Mouse (Mus musculus) cerebellum, adult 18-20 months (tissue): ENCODE data around the gene Esrra.
A peak's percentile ranks its signal among the peaks of the same experiment; 100 is the strongest.

Source experiments
- DNase-seq, 2 experiments: peaks; one replicate each; pipeline ENCODE4 v3.0.0; 2021

The Esrra gene

DNA sequence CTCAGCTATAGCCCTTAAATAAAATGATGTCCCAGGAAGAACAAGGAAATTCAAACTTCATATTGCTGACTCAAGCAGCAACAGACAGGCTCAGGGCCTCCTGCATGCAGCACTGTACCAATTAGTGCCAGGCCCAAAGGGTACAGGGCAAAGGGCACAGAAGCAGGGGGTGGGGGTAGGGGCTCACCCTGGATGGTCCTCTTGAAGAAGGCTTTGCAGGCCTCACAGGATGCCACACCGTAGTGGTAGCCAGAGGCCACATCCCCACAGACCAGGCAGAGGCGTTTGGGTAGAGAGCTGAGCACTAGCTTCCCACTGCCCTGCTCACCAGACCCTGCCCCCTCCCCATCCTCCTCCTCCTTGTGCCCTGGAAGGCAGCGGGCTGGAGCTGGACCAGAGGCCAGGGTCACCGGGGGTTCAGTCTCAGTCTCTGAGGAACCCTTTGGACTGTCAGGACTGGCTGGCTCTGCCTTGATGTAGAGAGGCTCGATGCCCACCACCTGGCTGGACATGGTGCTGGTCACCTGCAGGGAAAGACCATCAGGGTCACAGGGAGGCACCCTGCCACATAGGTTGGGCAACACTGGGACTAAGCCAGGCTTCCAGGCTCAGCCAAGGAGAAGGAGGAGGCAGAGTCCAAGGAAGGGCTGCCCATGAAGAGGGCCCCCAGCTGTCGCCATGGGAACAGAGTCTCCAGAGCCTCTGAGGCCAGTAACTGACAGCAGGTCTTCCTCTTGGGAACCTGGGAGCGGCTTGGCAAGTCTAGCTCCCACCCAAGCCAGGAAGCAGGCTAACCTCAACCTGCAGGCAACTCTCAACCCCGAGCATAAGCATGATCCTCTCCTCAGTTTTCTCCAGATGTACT is 1.5 kb downstream of the Esrra start:
- DNase-seq: peak; percentile 59 to 66

DNA sequence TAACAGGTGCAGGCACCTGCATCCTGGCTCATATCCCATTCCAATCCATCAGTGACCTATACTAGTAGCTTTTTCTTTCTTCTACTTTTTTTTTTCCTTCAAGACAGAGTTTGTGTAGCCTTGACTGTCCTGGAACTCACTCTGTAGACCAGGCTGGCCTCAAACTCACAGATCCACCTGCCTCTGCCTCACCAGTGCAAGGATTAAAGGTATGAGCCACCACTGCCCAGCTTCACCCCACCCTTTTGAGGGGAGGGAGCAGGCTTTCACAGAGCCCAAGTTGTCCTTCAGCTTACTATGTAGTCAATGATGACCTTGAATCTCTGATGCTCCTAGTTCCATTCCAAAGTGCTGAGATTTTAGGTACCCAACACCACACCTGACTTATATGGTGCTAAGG is 2.2 kb downstream of the Esrra start:
- DNase-seq: peak in 1 of 2 experiments; percentile 10

DNA sequence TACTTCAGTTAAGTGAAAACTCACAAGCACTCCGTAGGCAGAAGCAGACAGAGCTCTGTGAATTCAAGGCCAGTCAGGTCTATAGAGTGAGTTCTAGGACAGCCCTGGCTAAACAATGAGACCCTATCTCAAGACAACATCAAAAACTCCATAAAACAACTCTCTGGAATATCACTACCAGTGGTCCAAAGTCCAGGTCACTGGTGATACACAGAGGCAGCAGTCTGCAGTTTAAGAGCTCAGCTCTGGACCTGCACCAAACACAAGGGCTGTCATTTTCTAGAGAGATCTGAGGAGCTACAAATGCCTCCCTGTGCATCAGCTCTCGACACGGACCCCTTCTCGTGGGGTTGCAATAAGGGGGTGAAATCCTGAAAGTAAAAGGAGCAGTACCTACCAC is 3.3 kb downstream of the Esrra start:
- peak in 1 of 2 experiments; percentile 6 for DNase-seq

DNA sequence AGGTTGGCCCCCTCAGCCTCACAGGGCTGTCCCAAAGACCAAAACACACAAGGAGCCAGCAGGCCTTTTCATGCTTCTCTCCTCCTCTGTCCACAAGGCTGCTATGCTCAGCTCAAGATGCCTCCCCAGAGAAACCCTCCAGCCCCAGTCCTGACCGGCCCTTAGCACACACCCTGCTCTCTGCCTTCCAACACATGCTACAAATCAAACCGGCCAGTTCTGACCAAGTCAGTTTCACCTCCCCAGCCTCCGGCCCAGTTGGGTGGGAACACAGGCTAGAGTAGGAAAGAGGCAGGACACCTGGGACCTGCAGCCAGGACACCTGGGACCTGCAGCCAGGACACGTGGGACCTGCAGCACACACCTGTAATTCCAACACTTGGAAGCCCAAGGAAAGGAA is 5.1 kb downstream of the Esrra start:
- peak in 1 of 2 experiments; percentile 12 for DNase-seq

DNA sequence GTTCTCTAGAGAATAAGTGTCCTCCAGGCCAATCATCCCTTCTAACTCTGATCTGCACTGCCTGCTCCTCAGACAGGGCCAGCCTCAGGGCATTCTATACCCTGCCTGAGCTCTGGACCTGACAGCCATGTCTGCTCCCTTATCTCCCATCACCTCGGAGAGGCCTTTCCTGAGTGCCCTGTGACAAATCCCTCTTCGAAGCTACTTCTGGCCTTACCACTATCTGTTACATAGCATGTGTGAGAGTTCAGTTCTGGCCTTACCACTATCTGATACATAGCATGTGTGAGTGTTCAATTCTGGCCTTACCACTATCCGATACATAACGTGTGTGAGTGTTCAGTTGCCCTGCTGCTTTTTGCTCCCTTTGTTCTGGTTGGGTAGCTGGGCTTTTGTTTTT is 6.3 kb downstream of the Esrra start:
- DNase-seq: no peak

DNA sequence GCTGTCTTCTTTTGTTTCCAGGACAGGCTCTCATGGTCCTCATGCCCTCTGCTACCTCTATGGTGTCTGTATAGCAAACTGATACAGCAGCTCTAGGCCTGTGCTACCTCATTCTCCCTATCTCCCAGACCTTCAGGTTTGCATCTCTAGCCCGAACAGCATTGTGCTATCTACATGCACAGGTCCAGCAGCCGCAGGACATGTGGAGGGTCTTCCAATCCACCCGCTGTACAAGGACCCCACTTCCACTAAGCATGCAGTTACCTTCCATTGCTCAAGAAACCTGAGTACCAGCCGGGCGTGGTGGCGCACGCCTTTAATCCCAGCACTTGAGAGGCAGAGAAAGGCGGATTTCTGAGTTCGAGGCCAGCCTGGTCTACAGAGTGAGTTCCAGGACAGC is 7.1 kb downstream of the Esrra start:
- DNase-seq: peak in 1 of 2 experiments; percentile 8

DNA sequence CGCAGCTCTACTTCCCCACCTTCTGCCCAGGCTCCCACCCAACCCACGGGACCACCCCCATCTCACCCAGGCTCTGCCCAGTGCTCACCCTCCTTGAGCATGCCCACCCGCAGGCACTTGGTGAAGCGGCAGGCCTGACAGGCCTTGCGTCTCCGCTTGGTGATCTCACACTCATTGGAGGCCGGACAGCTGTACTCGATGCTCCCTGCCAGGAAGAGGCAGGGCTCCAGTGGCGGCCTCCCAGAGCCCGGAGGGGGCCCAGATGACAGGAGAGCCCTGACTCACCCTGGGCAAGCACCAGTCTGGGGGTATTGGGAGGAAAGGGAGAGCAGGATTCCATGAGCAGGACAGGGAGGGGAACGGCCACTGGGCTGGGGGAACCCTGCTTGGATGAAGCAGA is 7.6 kb downstream of the Esrra start:
- peak in 1 of 2 experiments; percentile 13 for DNase-seq

DNA sequence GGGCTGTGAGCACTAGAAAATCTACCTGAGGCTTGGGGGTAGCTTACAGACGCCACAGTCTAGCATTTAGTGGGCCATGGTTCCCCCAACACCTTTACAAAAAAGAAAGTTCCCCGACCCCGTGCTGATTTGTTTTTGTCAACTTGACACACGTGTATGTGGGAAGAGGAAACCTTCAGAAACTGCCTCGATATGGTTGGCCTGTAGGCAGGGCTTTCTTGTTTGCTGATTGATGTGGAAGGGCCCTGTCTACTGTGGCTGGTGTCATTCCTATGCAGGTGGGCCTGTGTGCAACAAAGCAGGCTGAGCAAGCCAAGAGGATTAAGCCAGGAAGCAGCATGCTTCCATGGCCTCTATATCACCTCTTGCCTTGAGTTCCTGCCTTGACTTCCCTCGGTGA is 8.6 kb downstream of the Esrra start:
- DNase-seq: no peak

DNA sequence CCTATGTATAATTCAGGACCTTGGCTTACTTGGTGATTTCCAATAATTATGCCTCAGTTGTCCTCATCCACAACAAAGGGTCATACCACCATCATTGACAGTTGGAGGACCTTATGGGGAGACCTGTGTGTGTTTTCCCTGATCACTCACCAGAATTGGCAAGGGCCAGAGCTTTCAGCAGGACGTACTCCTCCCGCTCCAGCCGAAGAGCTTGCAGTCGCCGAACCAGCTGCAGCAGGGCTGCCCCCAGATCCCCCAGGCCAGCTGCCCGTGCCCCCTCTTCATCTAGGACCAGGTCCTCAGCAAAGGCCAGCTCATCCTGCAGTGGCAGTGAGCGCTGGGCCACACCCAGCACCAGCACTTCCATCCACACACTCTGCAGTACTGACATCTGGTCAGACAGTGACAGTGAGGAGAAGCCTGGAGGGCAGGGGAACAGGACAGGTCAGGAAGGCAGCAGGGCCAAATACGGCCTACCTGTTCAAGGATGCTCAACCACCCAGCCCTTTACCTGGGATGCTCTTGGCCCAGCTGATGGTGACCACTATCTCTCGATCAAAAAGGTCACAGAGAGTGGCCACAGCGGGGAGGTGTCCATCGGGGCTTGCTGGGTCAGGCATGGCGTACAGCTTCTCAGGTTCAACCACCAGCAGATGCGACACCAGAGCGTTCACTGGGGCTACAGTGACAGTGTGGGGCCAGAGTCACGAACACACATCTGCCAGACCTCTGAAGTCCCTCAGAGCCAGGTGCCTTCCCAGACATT is 9.2 kb downstream of the Esrra start:
- DNase-seq: peak in 1 of 2 experiments; percentile 10

DNA sequence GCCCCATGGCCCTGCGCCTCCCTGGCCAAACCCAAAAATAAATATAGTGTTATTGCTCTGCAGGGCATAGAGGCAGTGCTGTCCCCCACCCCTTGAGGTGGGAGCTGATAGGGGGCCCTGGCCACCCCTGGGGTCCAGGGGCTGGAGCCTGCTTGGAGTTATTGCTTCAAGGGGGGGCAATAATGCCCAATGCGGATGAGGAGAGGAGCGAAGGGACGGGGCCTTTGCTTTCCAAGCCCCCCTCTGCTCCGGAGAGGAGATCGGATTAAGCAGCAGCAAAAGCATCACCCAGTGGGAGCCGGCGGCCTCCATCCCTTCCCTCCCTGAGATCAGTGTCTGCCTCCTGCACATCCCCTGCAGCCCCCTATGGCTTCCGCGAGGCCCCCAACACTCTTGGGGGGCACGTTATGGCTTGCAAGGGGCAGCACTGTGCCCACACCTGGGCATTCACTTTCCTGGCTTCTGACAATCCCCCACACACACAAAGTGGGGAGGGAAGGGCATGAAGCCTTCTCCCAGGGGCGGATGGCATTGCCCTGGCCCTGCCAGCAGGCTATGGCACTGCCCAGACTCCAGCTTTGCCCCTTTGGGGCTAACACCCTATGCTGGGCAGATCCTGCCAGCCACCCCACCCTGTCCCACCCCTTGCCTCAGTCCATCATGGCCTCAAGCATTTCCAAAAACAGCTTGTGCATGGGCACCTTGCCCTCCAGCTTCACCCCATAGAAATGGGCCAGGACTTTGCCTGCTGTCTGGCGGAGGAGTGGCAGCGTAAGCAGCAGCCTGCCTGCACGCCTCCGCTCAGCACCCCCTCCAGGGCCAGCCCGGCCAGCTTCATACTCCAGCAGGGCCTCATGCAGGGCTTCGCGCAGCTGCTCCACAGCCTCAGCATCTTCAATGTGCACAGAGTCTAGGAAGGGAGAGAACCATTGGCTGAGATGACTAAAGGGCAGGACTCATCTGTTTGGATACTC is 10.2 kb downstream of the Esrra start:
- DNase-seq: peak in 1 of 2 experiments; percentile 21

DNA sequence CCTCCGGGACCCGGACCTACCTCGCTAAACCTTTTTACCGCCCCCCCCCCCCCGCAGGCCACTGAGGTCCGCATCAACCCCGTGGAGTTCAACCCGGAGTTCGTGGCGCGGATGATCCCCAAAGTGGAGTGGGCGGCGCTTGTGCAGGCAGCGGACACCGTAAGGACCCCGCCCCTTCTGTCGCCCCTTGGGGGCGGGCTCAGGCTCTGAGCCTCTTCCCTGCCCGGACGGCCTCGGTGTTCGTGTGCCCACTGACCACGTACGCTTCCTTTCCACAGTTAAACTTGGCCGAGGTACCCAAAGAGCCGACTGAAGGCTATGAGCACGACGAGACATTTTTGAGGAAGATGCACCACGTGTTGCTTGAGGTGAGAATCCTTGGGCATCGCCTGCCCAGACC is 11.3 kb downstream of the Esrra start:
- peak in 1 of 2 experiments; percentile 38 for DNase-seq

DNA sequence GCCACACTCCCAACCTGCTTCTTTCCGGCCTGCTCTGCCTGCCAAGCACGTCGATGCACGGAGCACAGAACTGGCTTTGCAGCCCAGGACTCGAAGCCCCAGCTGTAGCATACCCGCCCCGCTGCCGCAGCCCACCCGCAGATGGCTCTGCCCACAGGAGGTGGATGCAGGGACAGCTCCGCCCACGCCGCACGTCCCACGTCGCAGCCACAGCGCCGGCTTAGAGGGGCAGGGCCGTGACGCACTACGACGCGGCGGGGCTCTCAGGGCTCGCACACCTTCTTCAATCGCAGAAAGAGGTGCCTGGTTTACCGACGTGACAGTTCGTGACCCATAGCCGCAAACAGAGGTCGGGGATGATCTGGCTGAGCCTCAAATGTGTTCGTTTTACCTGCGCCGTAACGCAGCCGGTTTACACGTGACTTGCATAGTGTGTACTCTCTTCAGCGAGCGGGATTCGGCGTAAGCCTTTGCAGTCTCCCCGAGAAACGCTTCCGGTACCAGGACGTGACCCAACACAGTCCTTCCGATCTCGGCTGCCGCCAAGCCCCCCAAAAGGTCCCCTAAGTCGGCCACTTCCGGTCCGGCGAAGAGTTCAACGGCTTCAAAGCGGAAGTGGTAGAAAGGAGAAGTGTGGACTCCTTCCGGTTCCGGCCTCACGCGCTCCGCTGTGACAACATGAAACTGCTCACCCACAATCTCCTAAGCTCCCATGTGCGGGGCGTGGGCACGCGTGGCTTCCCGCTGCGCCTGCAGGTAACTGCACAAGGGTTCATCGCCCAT is 11.9 kb downstream of the Esrra start, which contains the start of the genes Trmt112 and Prdx5:
Gene Trmt112, plus strand, starts transcription at position 192 of the 783 bp plus-strand sequence.
Gene Prdx5, minus strand, starts transcription at position 600 of the 783 bp plus-strand sequence.
- peak; percentile 89 to 93 for DNase-seq

DNA sequence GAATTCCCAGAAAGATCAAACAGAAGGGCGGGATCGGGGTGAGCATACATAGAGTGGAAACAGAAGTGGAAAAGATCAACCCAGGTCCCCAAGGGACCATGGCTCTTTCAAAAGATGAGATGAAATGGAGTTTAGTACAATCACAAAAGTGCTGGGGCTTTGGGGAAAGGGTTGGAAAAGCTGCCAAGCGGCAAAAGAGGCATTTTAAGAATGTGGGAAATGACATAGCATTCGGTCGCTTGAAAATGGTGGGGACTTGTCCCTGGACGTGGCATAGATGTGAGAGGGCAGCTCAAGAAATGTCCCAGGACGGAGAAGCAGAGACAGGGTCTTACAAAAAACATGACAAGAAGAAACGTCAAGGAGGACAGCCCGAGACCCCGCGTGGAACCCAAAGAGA is 12.6 kb downstream of the Esrra start:
- no peak for DNase-seq

DNA sequence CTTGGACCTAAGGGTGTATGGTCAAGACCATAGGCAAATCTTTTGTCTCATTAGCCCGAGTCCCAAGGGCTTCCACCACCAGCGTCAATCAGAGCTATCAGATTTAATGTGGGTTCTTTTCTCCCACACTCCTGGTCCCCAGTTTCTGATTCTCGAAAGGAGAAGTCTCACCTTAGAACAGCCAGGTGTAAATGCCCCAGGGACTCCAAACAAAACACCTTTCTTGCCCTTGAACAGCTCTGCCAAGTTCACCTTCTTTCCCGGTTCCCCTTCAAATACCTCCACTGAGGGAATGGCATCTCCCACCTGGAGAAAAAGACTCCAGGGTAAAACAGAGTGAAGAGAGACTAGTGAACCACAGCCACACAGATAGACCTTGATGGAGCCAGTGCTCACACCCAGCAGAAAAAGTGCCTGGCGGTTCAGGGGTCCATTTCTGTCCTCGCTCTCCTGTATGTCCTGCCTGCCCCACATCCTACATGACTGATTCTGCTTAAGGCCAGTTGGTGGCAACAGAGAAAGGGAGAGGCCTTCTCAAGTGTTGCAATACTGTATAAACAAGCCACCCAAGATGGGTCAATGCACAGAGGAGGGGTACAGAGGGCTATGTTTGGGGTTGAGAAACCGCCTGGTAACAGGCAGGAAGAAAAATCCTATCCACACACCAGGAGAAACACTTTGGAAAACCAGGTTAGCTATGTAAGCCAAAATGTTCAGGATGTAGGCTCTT is 13.6 kb downstream of the Esrra start:
- DNase-seq: peak in 1 of 2 experiments; percentile 24

DNA sequence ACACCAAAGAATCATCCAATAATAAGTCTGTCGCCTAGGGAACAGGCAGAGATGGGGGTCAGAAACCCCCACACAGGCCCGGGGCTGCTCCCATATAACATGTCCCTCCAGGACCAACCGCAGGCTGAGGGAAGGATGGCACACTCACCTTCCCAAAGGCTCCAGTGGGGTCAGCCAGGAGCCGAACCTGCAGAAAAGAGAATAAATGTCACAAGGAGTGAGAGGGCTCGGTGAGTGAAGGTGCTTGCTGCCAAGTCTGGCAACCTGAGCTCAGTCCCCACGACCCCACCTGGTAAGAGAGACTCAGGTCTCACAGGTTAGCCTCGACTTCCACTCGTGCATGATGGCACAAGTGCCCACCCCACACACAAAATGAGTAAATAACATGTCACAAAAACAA is 14.5 kb downstream of the Esrra start:
- no peak for DNase-seq

DNA sequence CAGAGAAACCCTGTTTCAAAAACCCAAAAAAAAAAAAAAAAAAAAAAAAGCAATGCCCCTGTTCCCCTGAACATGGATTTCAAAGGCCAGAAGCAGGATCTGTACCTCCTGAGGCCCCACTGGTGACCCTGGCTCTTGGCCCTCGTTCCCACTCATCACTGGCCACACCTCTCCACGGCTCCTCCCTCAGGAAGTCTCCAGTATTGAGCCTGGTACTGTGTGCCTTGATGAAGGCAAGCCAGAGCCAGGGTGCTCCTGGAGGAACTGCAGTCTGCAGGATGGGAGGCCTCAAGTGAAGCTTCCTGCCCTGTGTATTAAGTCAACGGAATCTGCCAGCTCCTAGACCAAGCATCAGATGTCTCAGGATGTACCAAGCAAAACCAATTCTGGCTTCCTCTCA is 15.4 kb downstream of the Esrra start:
- DNase-seq: peak in 1 of 2 experiments; percentile 13

DNA sequence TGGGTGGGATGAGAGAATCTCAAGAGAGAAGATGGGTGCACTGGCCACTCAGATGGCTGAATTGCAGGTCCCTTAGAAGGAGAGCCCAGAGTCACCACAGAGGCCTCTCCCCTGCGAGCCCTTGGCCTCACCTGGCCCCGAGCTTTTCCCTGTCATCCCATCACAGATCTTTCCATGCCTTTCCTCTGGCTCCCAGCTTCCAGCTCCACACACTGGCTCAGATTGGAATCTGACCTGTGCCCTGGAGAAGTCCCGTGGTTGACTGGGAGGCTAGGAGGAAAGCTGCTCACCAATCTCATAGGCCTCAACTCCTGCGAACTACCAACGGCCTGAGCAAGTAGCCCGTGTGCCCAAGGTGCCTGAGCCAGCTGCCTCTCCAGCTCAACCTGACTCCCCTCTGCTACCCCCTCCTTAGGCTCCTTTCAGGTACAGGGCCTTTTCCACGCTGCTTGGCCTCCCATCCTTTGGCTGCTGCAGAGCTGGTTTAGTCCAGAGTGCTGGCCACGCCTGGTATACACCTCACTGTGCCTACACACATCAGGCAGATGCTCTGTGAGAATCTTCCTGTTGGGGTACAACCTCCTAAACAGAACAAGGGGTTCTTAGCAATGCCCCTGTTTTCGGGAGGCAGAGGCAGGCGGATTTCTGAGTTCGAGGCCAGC is 16.0 kb downstream of the Esrra start:
- no peak for DNase-seq

DNA sequence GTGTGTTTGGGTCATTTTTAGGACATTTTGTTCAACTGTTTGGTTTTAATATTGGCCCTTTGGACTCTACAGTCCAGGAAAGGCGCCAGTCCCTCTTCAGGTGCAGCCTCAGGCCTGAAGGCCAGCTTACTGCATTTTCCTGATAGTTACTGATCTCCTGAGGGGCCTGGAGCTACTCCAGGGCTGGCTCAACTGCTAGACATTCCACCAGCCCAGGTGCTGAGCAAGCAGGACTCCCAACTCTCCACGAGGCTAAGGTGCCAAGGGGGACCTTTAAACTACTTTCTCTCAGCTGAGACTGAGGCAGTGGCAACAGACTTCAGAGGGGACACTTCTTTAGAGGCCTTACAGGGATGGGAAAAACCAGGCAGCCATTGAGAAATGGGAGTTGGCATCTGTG is 16.8 kb downstream of the Esrra start:
- no peak for DNase-seq

DNA sequence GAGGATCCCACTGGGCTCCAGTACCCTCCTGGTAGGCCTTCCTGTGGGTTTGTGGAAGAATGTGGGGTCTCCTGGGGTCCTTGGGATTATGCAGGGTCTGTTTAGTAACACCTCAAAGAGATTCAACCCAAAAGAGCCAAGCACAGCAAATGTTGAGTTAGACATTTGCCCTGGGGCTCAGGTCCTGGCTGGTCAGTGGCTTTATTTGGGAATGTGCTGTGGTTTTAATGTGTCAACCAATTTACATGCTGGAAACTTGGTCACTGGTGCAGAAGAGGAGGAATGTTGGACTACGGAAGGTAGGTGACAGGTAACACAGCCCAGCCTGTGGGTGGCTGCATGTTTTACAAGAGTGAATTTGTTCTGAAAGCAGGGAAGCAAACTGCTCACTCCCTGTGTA is 18.6 kb downstream of the Esrra start:
- DNase-seq: no peak

DNA sequence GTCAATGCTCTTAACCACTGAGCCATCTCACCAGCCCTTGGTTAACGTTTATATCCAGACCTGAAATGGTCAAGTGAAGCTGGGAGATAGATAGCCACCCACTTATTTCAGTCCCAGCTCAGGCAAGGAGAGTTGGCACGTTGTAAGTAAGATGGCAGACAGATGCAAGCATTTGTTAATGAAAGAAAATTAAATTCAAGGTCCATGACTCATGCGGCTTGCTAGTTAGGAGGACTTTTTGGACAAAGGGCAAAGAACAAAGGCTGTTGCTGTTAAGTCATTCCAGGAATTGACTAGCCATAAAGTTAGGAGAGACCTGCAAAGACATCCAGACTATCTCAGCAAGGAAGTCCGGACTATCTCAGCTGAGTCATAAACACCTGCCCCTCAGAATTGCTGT is 22.0 kb downstream of the Esrra start:
- DNase-seq: no peak
